Mouse (Mus musculus) cerebellum, adult 2 months (tissue): ENCODE results near the gene Kcnk15. TPM values are rescaled to one million over a fixed set of nuclear protein-coding genes. Genes with fewer than 3 reads are reported as not detected.

Experiments
- DNase-seq, 2 experiments: peaks; one replicate each; pipeline ENCODE4 v3.0.0; 2021
- H3K27ac ChIP-seq: fragments of 200-500 bp; 2 replicates; pipeline ENCODE4 v1.5.1; 2012; ENCODE audit warnings: low read length, control low read depth, inconsistent platforms; ENCODE audit not compliant: insufficient read depth
- H3K27me3 ChIP-seq: fragments of 200-500 bp; 2 replicates; pipeline ENCODE4 v1.6.1; 2012; ENCODE audit warnings: inconsistent platforms, mild to moderate bottlenecking, low read length, moderate library complexity; ENCODE audit not compliant: control insufficient read depth, insufficient read depth
- H3K4me1 ChIP-seq: fragments of 200-500 bp; 2 replicates; pipeline ENCODE4 v1.6.1; 2011; ENCODE audit warnings: low read length; ENCODE audit not compliant: control insufficient read depth, insufficient read depth
- H3K4me3 ChIP-seq: fragments of 200-500 bp; replicated peaks from 2 replicates; pipeline ENCODE3; 2011; ENCODE audit warnings: mild to moderate bottlenecking, low read depth, low read length, control low read depth; ENCODE audit not compliant: insufficient read depth
- CTCF ChIP-seq: fragments of 200-500 bp; IDR thresholded peaks from 2 replicates; pipeline ENCODE4 v1.5.1; 2011; ENCODE audit warnings: low read depth, mild to moderate bottlenecking, control low read depth, low read length, moderate library complexity, borderline replicate concordance; ENCODE audit not compliant: insufficient read depth
- POLR2A ChIP-seq: fragments of 200-500 bp; IDR thresholded peaks from 2 replicates; pipeline ENCODE4 v1.6.1; 2011; ENCODE audit warnings: low read length, control low read depth, borderline replicate concordance; ENCODE audit not compliant: insufficient read depth
- WGBS: fragments of 180-500 bp; shearing (Covaris S2); methylation state at CpG from one replicate; pipeline ENCODE4 v1.1.7; 2018; 5-methylcytosine and 5-hydroxymethylcytosine counted together
- polyA plus RNA-seq: library from polyadenylated mRNA; depleted of rRNA; stranded (reverse); fragments of >200 nt; gene quantifications from 2 replicates; pipeline ENCODE4 v1.2.3, GENCODE M21; 2012

Gene Kcnk15
- polyA plus RNA-seq, 1 experiment, result 0.79 TPM

DNA sequence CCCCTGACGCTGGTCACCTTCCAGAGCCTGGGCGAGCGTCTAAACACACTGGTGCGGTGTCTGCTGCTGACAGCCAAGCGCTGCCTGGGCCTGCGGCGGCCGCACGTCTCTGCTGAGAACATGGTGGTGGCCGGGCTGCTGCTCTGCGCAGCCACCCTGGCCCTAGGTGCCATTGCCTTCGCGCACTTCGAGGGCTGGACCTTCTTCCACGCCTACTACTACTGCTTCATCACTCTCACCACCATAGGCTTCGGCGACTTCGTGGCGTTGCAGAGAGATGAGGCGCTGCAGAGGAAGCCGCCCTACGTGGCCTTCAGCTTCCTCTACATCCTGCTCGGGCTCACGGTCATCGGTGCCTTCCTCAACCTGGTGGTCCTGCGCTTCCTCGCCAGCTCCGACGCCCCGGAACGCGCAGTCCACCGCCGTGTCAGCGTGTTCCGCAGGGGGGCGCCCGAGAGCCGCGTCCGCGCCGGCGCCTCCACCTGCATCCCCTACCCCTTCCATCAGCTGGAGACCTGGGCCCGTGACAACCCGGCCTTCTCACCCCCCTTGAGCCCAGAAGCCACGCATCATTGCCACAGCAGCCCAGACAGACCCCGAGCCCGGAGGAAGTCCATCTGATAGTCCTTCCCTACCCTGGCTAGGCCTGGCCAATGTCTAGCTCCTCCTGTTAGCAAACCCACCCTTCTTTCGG is 5.0 kb downstream of the Kcnk15 start:
- WGBS, result 17% methylated on average over 50 of the region's 50 CpGs
- Histone ChIP-seq H3K27ac (no peak overlapping the region), H3K27me3 (no peaks in the 10 kb centered on the region; the same call in 1 of the 2 replicates), H3K4me1 (peaks cover 13% of the 10 kb centered on the region), H3K4me3 (peak overlapping the region; percentile 28)
- peak; percentile 53 to 80 for DNase-seq
- TF ChIP-seq POLR2A (no peak), CTCF (peak; percentile 84)

DNA sequence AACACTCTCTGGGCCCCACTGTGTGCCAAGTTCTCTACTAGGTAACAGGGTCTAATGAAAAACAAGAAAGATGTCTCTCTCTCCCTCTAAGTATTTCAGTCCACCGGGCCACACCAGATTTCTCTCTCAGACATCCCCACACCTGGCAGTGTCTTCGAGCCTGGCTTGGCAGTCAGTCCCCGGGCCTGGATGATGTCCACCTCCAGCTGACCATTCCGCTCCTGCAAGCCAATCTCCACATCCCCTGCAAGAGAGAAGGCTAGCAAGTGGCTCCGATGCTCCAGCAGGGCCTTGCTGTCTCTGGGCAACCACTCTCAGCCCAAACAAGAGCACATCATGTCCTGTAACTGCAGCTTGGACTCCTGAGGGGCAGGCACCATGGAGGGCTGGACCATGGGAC is 11.9 kb downstream of the Kcnk15 start:
- no peak for TF ChIP-seq POLR2A
- TF ChIP-seq CTCF, result no peak
- H3K4me1 ChIP-seq, result peaks cover 48% of the 10 kb centered on the region
- WGBS, result 9% methylated on average over 5 of the region's 5 CpGs

DNA sequence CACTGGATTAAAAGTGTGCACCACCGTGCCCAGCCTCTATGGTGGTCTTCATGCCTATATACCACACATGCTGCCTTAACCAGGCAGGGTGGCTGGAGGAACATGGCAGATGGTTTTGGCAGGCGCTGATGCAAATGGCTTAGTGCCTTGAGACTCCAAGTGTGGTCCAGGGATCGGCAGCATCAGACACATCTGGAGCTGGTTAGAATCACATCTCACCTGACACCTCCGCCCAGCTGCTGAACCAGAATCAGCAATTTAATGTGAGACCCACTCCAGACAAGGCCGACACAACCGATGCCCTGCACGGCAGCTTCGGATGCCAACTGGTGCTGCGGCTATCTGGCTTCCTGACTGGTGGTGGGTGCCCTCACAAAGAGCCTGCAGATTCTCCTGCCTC is 12.6 kb downstream of the Kcnk15 start:
- H3K4me3 ChIP-seq, result no peak overlapping the region
- TF ChIP-seq POLR2A (no peak), CTCF (no peak)
- H3K4me1 ChIP-seq, result peaks cover 49% of the 10 kb centered on the region
- no peak overlapping the region for H3K27ac ChIP-seq
- DNase-seq, result no peak
- no peaks in the 10 kb centered on the region for H3K27me3 ChIP-seq
- 91% methylated on average over 9 of the region's 9 CpGs for WGBS

More for the DNA sequence above, 11.9 kb downstream of the Kcnk15 start:
- Histone ChIP-seq H3K27ac (no peak overlapping the region), H3K4me3 (no peak overlapping the region), H3K27me3 (no peaks in the 10 kb centered on the region)
- DNase-seq, result peak; percentile 69 to 70

DNA sequence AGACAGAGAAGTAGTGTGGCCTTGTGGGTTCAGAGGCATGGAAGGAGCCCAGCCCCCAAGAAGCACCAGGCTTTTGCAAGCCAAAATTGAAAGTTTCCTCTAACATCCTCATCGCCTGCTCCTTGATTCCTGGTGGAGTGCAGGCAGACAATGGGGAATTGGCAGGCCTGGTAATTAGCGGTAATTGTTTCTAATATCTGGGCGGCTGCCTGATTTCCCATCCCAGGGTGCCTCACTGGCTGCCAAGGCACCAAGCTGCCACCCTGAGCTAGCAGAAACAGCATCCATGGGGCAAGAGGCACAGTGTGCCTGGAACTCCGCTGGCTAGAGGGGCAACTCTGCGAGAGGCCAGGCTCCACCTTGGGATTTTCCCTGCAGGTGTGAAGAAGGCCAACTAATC is 16.3 kb downstream of the Kcnk15 start:
- DNase-seq, result peak in 1 of 2 experiments; percentile 52
- 17% methylated on average over 5 of the region's 5 CpGs for WGBS
- no peak for TF ChIP-seq CTCF
- no peak for TF ChIP-seq POLR2A
- Histone ChIP-seq H3K4me1 (peaks cover 25% of the 10 kb centered on the region), H3K4me3 (no peak overlapping the region), H3K27ac (no peak overlapping the region), H3K27me3 (no peaks in the 10 kb centered on the region)

DNA sequence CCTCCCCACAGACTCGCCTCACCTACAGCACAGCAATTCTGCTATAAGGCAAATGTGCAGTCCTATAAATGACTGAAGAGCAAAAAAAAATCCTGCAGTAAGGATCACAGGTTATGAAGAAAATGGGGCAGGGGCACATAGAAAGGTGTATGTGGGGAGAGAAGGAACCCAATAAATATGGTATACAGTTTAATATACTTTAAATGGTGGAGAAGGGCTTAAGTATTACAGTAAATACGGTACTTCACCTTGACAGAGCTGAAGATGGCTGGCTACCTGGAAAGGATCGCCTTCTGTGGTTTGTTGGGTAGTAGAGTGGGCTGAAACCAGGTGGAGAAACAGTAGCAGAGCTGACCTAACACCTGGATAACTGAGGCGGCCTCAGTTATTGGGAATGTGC is 17.8 kb downstream of the Kcnk15 start:
- H3K27me3 ChIP-seq, result no peaks in the 10 kb centered on the region
- 92% methylated on average over 4 of the region's 4 CpGs for WGBS
- TF ChIP-seq POLR2A (no peak), CTCF (no peak)
- H3K4me1 ChIP-seq, result peaks cover 24% of the 10 kb centered on the region
- no peak overlapping the region for H3K27ac ChIP-seq
- DNase-seq, result no peak
- H3K4me3 ChIP-seq, result no peak overlapping the region

DNA sequence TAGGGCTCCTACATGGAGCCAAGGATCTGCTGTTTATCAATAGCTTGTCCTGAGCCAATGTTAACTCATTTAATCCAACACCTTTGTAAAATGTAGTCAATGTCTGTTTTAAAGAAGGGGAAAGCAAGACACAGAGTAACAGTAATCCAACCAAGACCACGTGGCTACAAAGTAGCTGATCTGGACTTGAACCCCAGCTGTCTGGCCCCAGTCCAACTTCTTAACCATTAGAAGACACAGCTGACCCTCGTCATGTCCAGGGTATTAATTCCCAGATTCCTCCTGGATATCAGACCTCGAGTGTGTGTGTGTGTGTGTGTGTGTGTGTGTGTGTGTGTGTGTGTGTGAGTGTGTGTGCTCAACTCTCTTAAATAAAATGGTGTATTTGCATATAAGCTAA is 18.5 kb downstream of the Kcnk15 start:
- peaks cover 28% of the 10 kb centered on the region for H3K4me1 ChIP-seq
- no peak for TF ChIP-seq POLR2A
- TF ChIP-seq CTCF, result no peak
- no peak overlapping the region for H3K4me3 ChIP-seq
- WGBS, result 52% methylated on average over 3 of the region's 3 CpGs
- H3K27me3 ChIP-seq, result no peaks in the 10 kb centered on the region
- H3K27ac ChIP-seq, result no peak overlapping the region
- no peak for DNase-seq

DNA sequence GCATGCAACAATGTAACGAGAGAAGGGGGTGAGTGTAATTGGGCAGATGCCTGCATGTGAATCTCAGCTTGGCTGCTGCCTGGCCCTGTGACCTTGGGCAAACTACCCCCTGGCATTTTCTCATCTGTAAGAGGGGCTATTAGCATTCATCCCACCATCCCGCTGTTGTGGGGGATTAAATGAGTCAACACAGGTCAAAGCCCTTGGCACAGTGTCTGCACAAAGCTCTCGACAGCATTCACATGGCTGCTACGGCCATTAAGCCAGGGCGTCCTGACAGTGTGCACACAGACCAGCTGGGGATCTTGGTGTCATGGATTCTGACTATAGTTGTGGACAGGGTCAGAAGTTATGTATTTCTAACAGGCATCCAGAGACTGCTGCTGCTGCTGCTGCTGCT is 21.4 kb downstream of the Kcnk15 start:
- Histone ChIP-seq H3K4me3 (no peak overlapping the region), H3K27ac (no peak overlapping the region), H3K4me1 (peaks cover 31% of the 10 kb centered on the region), H3K27me3 (no peaks in the 10 kb centered on the region)
- whole genome bisulfite sequencing, result 55% methylated on average over 5 of the region's 5 CpGs
- TF ChIP-seq CTCF (no peak), POLR2A (no peak)
- no peak for DNase-seq

DNA sequence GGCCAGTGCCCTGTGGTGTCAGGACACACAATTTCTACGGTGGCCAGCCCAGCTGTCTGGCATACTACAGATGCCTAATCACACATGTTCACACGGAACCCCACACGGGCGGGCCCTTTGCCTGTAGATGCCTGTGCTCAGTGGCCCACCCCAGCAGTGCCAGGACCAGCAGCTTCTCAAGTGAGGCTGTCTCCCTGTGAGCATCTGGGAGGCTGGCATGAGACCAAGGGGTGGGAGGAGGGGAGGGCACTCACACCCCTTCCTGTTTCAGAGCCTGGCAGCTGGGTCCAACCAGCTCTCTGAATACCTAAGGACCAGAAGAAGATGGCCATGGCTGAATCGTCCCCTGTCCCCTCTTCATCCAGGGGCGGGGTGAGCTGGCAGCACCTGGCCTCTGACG is 22.0 kb downstream of the Kcnk15 start:
- no peak for DNase-seq
- Histone ChIP-seq H3K27me3 (no peaks in the 10 kb centered on the region), H3K4me3 (no peak overlapping the region), H3K4me1 (peaks cover 31% of the 10 kb centered on the region), H3K27ac (no peak overlapping the region)
- no peak for TF ChIP-seq CTCF
- TF ChIP-seq POLR2A, result no peak
- WGBS, result 45% methylated on average over 7 of the region's 7 CpGs
